Mouse (Mus musculus): ENCODE measurements around the gene Zfp69. TPM values are rescaled to one million over a fixed set of nuclear protein-coding genes. Genes with fewer than 3 reads are reported as not detected.

Gene Zfp69
- total and polyA plus RNA-seq, 3 experiments: 2.0 to 4.3 TPM; not detected in 1

DNA sequence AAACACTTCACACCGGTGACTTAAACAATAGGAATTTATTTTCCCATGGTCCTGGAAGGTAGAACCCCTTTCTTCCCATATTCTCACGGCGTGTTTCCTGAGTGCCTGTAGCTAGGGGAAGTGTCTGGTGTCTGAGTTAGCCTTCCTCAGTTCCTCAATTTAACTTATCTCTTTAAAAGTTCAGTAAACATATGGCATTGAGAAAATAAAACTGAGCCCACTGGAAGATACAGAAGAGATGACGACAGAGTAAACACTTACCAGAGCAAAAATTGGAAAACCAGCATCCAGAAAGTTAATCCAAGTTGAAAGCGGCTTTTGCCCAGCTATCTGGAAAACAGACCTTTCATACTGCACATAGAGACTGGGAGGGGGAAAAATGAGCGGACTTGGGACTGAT, 664 bp upstream of the Zfp69 start (continued):
- 0 out of 2 replicates have a peak, but pooled peaks have one; percentile 49 for TF ChIP-seq RCOR1 (IDR thresholded peaks at IDR 0.05; ENCODE audit: low read depth, low read length)
- TF ChIP-seq KAT2A (conservative IDR thresholded peaks at IDR 0.05; ENCODE audit: low read depth, low read length): no peak
- TF ChIP-seq MYC (IDR thresholded peaks at IDR 0.05; ENCODE audit: low read depth, low read length): peak; percentile 70; the same call in 1 of the 2 replicates
- TF ChIP-seq ETS1 (IDR thresholded peaks at IDR 0.05; ENCODE audit: low read depth, low read length): peak; percentile 99
- no peak for TF ChIP-seq RAD21 (IDR thresholded peaks at IDR 0.05; ENCODE audit: low read depth, low read length)
- TF ChIP-seq TBP (IDR thresholded peaks at IDR 0.05; ENCODE audit: low read depth, low read length): no peak
- peak; percentile 67; the same call in 1 of the 2 replicates for TF ChIP-seq MXI1 (IDR thresholded peaks at IDR 0.05; ENCODE audit: low read depth, low read length)
- TF ChIP-seq NRF1 (IDR thresholded peaks at IDR 0.05; ENCODE audit: insufficient read depth, low read depth, low read length, poor library complexity, severe bottlenecking): no peak

DNA sequence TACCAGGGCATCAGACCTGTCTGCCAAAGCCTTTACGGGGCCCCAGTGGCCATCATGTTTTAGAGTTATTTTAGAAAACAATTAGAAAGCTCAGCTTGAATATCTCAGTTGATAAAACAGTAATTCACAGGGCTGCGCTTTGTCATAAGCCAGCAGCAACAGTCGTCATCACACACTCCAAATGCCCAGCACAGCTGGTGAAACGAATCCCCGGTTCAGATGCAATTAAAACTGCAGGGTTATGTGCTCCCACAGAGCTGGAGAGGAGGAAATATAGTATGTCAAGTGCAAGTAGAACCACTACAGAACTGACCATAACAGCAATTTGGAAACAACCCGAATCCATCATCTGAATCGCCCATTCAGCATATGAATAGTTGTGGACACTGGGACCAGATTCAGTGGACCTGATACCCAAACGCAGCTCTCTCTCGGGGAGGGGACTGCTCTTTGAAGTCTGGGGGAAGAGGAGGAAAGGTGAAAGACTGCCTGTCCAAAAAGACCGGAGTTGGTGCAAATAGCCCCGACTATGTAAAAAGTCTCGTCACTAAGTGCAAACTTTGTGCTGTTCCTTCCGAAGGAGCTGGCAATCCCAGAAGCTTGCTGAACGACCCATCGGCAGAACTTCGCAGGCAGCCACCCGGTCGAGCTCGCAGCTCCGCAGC, 604 bp downstream of the Zfp69 start:
- no peaks in the 10 kb centered on the region; the same call in 1 of the 2 replicates for H3K79me2 ChIP-seq (ENCODE audit: control insufficient read depth, insufficient read depth, low read length, poor library complexity)
- peak; percentile 68 for DNase-seq (ENCODE audit: low read depth, low spot score)
- peak overlapping the region; percentile 85 to 89 for H3K4me3 ChIP-seq (ENCODE audit: control insufficient read depth in 1 of 2, insufficient read depth in 1 of 2, low read depth in 2 of 2, low read length in 2 of 2)
- H3K36me3 ChIP-seq (ENCODE audit: control insufficient read depth in 1 of 2, insufficient read depth in 2 of 2, low read length in 2 of 2): peaks cover 0 to 7% of the 10 kb centered on the region in 2 experiments; a peak in 2 of 4 replicates
- no peaks in the 10 kb centered on the region for H3K9me3 ChIP-seq (replicated peaks; ENCODE audit: insufficient read depth, low read length)
- H3K27ac ChIP-seq (ENCODE audit: control insufficient read depth, low read depth, low read length): peak overlapping the region; percentile 64
- peaks cover 4 to 15% of the 10 kb centered on the region in 2 experiments for H3K4me1 ChIP-seq (ENCODE audit: control insufficient read depth in 1 of 2, insufficient read depth in 2 of 2, low read length in 2 of 2)
- H3K27me3 ChIP-seq (ENCODE audit: control insufficient read depth in 1 of 2, insufficient read depth in 2 of 2, low read length in 2 of 2): no peaks in the 10 kb centered on the region
- TF ChIP-seq MEF2A (IDR thresholded peaks at IDR 0.05; ENCODE audit: extremely low read depth, insufficient replicate concordance, low read depth, low read length, poor library complexity, severe bottlenecking): no peak
- TF ChIP-seq TBP (IDR thresholded peaks at IDR 0.05; ENCODE audit: low read depth, low read length): 0 out of 2 replicates have a peak, but pooled peaks have one; percentile 24
- peak overlapping the region; percentile 81 for H3K9ac ChIP-seq (ENCODE audit: control insufficient read depth, low read depth, low read length, poor library complexity, severe bottlenecking)

DNA sequence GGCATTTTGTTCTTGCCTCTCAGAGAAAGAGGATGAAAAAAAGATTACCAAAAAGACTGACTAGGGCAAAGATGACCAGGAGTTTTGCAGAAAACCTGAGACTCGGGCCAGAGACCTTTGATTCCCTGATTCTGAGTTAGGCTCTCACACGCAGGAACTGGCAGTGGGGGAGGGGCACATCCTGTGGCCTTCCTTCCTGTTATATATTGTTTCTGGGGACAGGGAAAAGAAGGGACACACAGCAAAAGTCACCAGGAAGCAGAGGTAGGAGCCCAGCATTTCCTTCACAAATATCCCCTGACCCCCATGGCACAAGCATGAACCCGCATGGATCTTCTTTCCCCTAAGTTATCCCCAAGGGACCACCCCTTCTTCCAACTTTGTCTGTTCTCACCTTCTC, 2.6 kb downstream of the Zfp69 start:
- Histone ChIP-seq H3K4me3 (ENCODE audit: control insufficient read depth in 1 of 2, insufficient read depth in 1 of 2, low read depth in 2 of 2, low read length in 2 of 2) (no peak overlapping the region), H3K27ac (ENCODE audit: control insufficient read depth, low read depth, low read length) (no peak overlapping the region), H3K9me3 (replicated peaks; ENCODE audit: insufficient read depth, low read length) (no peaks in the 10 kb centered on the region), H3K27me3 (ENCODE audit: control insufficient read depth in 1 of 2, insufficient read depth in 2 of 2, low read length in 2 of 2) (no peaks in the 10 kb centered on the region), H3K9ac (ENCODE audit: control insufficient read depth, low read depth, low read length, poor library complexity, severe bottlenecking) (no peak overlapping the region), H3K36me3 (ENCODE audit: control insufficient read depth in 1 of 2, insufficient read depth in 2 of 2, low read length in 2 of 2) (peaks cover 0 to 7% of the 10 kb centered on the region in 2 experiments; a peak in 2 of 4 replicates), H3K79me2 (ENCODE audit: control insufficient read depth, insufficient read depth, low read length, poor library complexity) (no peaks in the 10 kb centered on the region; the same call in 1 of the 2 replicates), H3K4me1 (ENCODE audit: control insufficient read depth in 1 of 2, insufficient read depth in 2 of 2, low read length in 2 of 2) (peaks cover 4 to 15% of the 10 kb centered on the region in 2 experiments)
- TF ChIP-seq CHD1 (IDR thresholded peaks at IDR 0.05; ENCODE audit: low read depth, low read length): no peak
- no peak for TF ChIP-seq NRF1 (IDR thresholded peaks at IDR 0.05; ENCODE audit: insufficient read depth, low read depth, low read length, poor library complexity, severe bottlenecking)
- no peak for TF ChIP-seq POLR2AphosphoS2 (IDR thresholded peaks at IDR 0.05; ENCODE audit: low read length)
- TF ChIP-seq USF2 (IDR thresholded peaks at IDR 0.05; ENCODE audit: borderline replicate concordance in 1 of 2, insufficient read depth in 1 of 2, low read depth in 1 of 2, low read length in 2 of 2): no peak
- no peak for TF ChIP-seq GATA1 (IDR thresholded peaks at IDR 0.05; ENCODE audit: low read depth, low read length)
- no peak for TF ChIP-seq ZC3H11A (IDR thresholded peaks at IDR 0.05; ENCODE audit: low read depth, low read length)
- no peak for TF ChIP-seq UBTF (IDR thresholded peaks at IDR 0.05; ENCODE audit: borderline replicate concordance, insufficient read depth, low read depth, low read length)
- TF ChIP-seq ELF1 (IDR thresholded peaks at IDR 0.05; ENCODE audit: low read depth, low read length): no peak
- TF ChIP-seq NELFE (IDR thresholded peaks at IDR 0.05; ENCODE audit: low read depth, low read length): no peak
- TF ChIP-seq POLR2AphosphoS5 (IDR thresholded peaks at IDR 0.05; ENCODE audit: borderline replicate concordance, low read depth, low read length): no peak
- no peak for TF ChIP-seq GABPA (IDR thresholded peaks at IDR 0.05; ENCODE audit: low read depth, low read length)
- no peak for TF ChIP-seq TAL1 (IDR thresholded peaks at IDR 0.05; ENCODE audit: low read length)
- no peak for TF ChIP-seq ZNF384 (IDR thresholded peaks at IDR 0.05; ENCODE audit: low read depth, low read length)
- no peak for TF ChIP-seq BHLHE40 (IDR thresholded peaks at IDR 0.05; ENCODE audit: borderline replicate concordance, low read depth, low read length)
- no peak for TF ChIP-seq TCF12 (IDR thresholded peaks at IDR 0.05; ENCODE audit: low read depth, low read length)
- no peak for TF ChIP-seq SIN3A (IDR thresholded peaks at IDR 0.05; ENCODE audit: low read length)
- no peak for DNase-seq (ENCODE audit: low read depth, low spot score)

All from MEL (cell line).